Comparison of ENCODE assay signal across 10 mouse cellular contexts in the genomic region with DNA sequence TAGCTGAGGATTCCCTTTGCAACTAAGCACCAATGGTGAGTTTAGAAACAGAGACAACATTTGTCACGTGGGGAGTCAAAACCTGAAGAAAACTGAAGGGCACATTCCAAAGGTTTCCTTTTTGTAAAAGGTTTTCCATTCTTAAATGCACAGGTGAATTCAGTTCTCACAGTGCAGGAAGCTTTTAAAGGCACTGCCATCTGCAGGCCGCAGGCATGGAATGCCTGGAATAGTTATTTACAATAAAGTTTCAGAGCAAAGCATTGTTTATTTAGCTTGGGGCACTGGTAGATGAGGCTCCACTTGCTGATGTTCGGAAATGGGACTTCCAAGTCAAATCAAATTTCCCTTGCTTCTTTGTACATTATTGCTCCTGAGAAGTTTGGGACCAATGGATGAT. TPM values are rescaled to one million over a fixed set of nuclear protein-coding genes. Genes with fewer than 3 reads are reported as not detected.
DNase-seq lines count a peak whose midpoint lies in the region; ATAC-seq and TF ChIP-seq lines count a peak whose summit lies in the region.
"Had no signal": no experiment of that assay in that cellular context is flagged by ENCODE, and none has a peak within 500 bp of the region (broad histone marks: within the 10 kb centered on the region; RNA-seq: fewer than 3 reads in every experiment).

No protein-coding gene starts in this region.

- TF ChIP-seq EP300 in heart, postnatal 0 days (IDR thresholded peaks at IDR 0.05; ENCODE audit: low read depth): no peak

- no peaks in the 10 kb centered on the region for H3K36me3 ChIP-seq in heart, postnatal 0 days (replicated peaks; ENCODE audit: control insufficient read depth, insufficient read depth, low read length)
- no peaks in the 10 kb centered on the region for H3K36me3 ChIP-seq in embryonic facial prominence, embryonic 14.5 days (ENCODE audit: control insufficient read depth, insufficient read depth, low read length)
- no peaks in the 10 kb centered on the region for H3K36me3 ChIP-seq in kidney, postnatal 0 days (ENCODE audit: insufficient read depth, low read length)
- H3K36me3 ChIP-seq in midbrain, embryonic 16.5 days (ENCODE audit: control insufficient read depth, insufficient read depth, low read length): no peaks in the 10 kb centered on the region

- no peak overlapping the region for H3K9ac ChIP-seq in heart, postnatal 0 days (replicated peaks; ENCODE audit: low read depth, low read length)
- H3K9ac ChIP-seq in embryonic facial prominence, embryonic 14.5 days (ENCODE audit: low read depth, low read length): 0 out of 2 replicates have a peak overlapping the region, but pooled peaks have one; percentile 85
- H3K9ac ChIP-seq in kidney, postnatal 0 days (ENCODE audit: low read depth, low read length): no peak overlapping the region
- H3K9ac ChIP-seq in midbrain, embryonic 16.5 days (ENCODE audit: low read depth, low read length): no peak overlapping the region

- H3K27me3 ChIP-seq in heart, postnatal 0 days (ENCODE audit: control insufficient read depth, insufficient read depth, low read length): no peaks in the 10 kb centered on the region
- H3K27me3 ChIP-seq in embryonic facial prominence, embryonic 14.5 days (replicated peaks; ENCODE audit: control insufficient read depth, insufficient read depth, low read length): no peaks in the 10 kb centered on the region
- H3K27me3 ChIP-seq in kidney, postnatal 0 days (ENCODE audit: insufficient read depth, low read length): no peaks in the 10 kb centered on the region
- H3K27me3 ChIP-seq in midbrain, embryonic 16.5 days (ENCODE audit: control insufficient read depth, insufficient read depth, low read depth, low read length): no peaks in the 10 kb centered on the region

- H3K9me3 ChIP-seq in heart, postnatal 0 days (replicated peaks; ENCODE audit: control insufficient read depth, low read length): no peaks in the 10 kb centered on the region
- no peaks in the 10 kb centered on the region for H3K9me3 ChIP-seq in embryonic facial prominence, embryonic 14.5 days (ENCODE audit: control insufficient read depth, low read length)
- no peaks in the 10 kb centered on the region for H3K9me3 ChIP-seq in kidney, postnatal 0 days (replicated peaks; ENCODE audit: low read length)
- no peaks in the 10 kb centered on the region for H3K9me3 ChIP-seq in midbrain, embryonic 16.5 days (replicated peaks; ENCODE audit: control insufficient read depth, low read length, poor library complexity, severe bottlenecking)

- no peak overlapping the region for H3K4me2 ChIP-seq in heart, postnatal 0 days (ENCODE audit: low read depth, low read length)
- peak overlapping the region; percentile 87; the same call in 1 of the 2 replicates for H3K4me2 ChIP-seq in embryonic facial prominence, embryonic 14.5 days (ENCODE audit: low read depth, low read length)
- peak overlapping the region; percentile 76; the same call in 1 of the 2 replicates for H3K4me2 ChIP-seq in kidney, postnatal 0 days (ENCODE audit: low read length)
- peak overlapping the region; percentile 97 for H3K4me2 ChIP-seq in midbrain, embryonic 16.5 days (ENCODE audit: low read length)

- ATAC-seq in heart, postnatal 0 days (ENCODE audit: insufficient read depth, low read depth): no peak
- no peak for ATAC-seq in embryonic facial prominence, embryonic 14.5 days (ENCODE audit: low read depth)
- no peak for ATAC-seq in kidney, postnatal 0 days (replicated peaks; ENCODE audit: low FRiP score, low read depth)
- ATAC-seq in midbrain, embryonic 16.5 days: no peak
- no peak for ATAC-seq in monocyte, adult 5-6 weeks (replicated peaks; ENCODE audit: insufficient number of reproducible peaks, low FRiP score, low TSS enrichment, poor library complexity, severe bottlenecking)

- peak; percentile 41 for TF ChIP-seq CTCF in heart, postnatal 0 days (IDR thresholded peaks at IDR 0.05; ENCODE audit: low read depth)
- peak; percentile 60 for TF ChIP-seq CTCF in kidney, postnatal 0 days (IDR thresholded peaks at IDR 0.05; ENCODE audit: low read depth)

- no peak overlapping the region for H3K4me3 ChIP-seq in heart, postnatal 0 days (ENCODE audit: low read depth, low read length)
- H3K4me3 ChIP-seq in embryonic facial prominence, embryonic 14.5 days (ENCODE audit: low read depth, low read length): no peak overlapping the region
- H3K4me3 ChIP-seq in kidney, postnatal 0 days (replicated peaks; ENCODE audit: low read depth, low read length): no peak overlapping the region
- peak overlapping the region; percentile 96 for H3K4me3 ChIP-seq in midbrain, embryonic 16.5 days (ENCODE audit: low read depth, low read length)

- no peak for DNase-seq in heart, postnatal 0 days (ENCODE audit: low spot score)
- no peak for DNase-seq in heart, postnatal 36 days
- DNase-seq in embryonic facial prominence, embryonic 14.5 days (ENCODE audit: low spot score): peak; percentile 30
- peak; percentile 43 for DNase-seq in kidney, postnatal 0 days (ENCODE audit: low spot score)
- DNase-seq in frontal cortex, postnatal 36 days (ENCODE audit: low spot score in 2 of 2): no peak
- DNase-seq in embryo, embryonic 10 days (ENCODE audit: low spot score): no peak

- WGBS in heart, postnatal 0 days: 47% methylated on average over 3 of the region's 3 CpGs
- 42% methylated on average over 3 of the region's 3 CpGs for WGBS in embryonic facial prominence, embryonic 14.5 days
- 37% methylated on average over 3 of the region's 3 CpGs for WGBS in kidney, postnatal 0 days
- 40% methylated on average over 3 of the region's 3 CpGs for whole genome bisulfite sequencing in midbrain, embryonic 16.5 days

- no peak overlapping the region for H3K27ac ChIP-seq in heart, postnatal 0 days (ENCODE audit: low read depth)
- H3K27ac ChIP-seq in embryonic facial prominence, embryonic 14.5 days (replicated peaks; ENCODE audit: low read depth, low read length): no peak overlapping the region
- no peak overlapping the region for H3K27ac ChIP-seq in kidney, postnatal 0 days
- no peak overlapping the region for H3K27ac ChIP-seq in midbrain, embryonic 16.5 days (ENCODE audit: low read length)

- H3K4me1 ChIP-seq in heart, postnatal 0 days (ENCODE audit: control insufficient read depth, insufficient read depth): peaks cover 7% of the 10 kb centered on the region; the same call in 1 of the 2 replicates
- H3K4me1 ChIP-seq in embryonic facial prominence, embryonic 14.5 days (ENCODE audit: control insufficient read depth, insufficient read depth, low read length): peaks cover 17% of the 10 kb centered on the region
- 0 out of 2 replicates have a peak, but pooled peaks cover 8% of the 10 kb centered on the region for H3K4me1 ChIP-seq in kidney, postnatal 0 days (replicated peaks; ENCODE audit: insufficient read depth, low read length)
- peaks cover 44% of the 10 kb centered on the region for H3K4me1 ChIP-seq in midbrain, embryonic 16.5 days (ENCODE audit: control insufficient read depth, insufficient read depth, low read length)

- intact Hi-C loops in heart, postnatal 36 days (cut with DNase I): loop anchor here (2.0 to 10.0 kb wide), 3 partner anchors 72 to 198 kb away; a partner anchor contains a TSS

RNA-seq across cellular contexts. Expression of a gene that starts 2.1 kb away (rescaled TPM):
- 20.0 and 30.7 TPM in 2 replicates for total RNA-seq in heart, postnatal 0 days (2014; rRNA removed; ENCODE audit: low replicate concordance)
- polyA plus RNA-seq in heart, postnatal 0 days (2015; fragmentation: Nextera tagmentation; extraction: Ambion mirVana): 20.6 and 20.8 TPM in 2 replicates
- total RNA-seq in heart, postnatal 36 days (2021): 10 to 100 TPM; 17.7 to 18.3 TPM
- 48.7 and 53.2 TPM in 2 replicates for polyA plus RNA-seq in embryonic facial prominence, embryonic 14.5 days (2014; fragmentation: Nextera tagmentation; extraction: Ambion mirVana)
- 35.6 and 38.6 TPM in 2 replicates for polyA plus RNA-seq in kidney, postnatal 0 days (2015; fragmentation: Nextera tagmentation; extraction: Ambion mirVana)
- 105 and 129 TPM in 2 replicates for polyA plus RNA-seq in midbrain, embryonic 16.5 days (2015; fragmentation: Nextera tagmentation; extraction: Ambion mirVana)
- 25.0 to 47.8 TPM (median 37.3 TPM) in 3 replicates for total RNA-seq in monocyte, adult 5-6 weeks (2017)

RNA-seq across cellular contexts. Expression of a gene that starts 22.9 kb away (rescaled TPM):
- 12.1 and 12.9 TPM in 2 replicates for total RNA-seq in heart, postnatal 0 days (2014; rRNA removed; ENCODE audit: low replicate concordance)
- polyA plus RNA-seq in heart, postnatal 0 days (2015; fragmentation: Nextera tagmentation; extraction: Ambion mirVana): 5.1 and 6.7 TPM in 2 replicates
- total RNA-seq in heart, postnatal 36 days (2021): 1 to 10 TPM; 1.7 to 3.2 TPM
- polyA plus RNA-seq in embryonic facial prominence, embryonic 14.5 days (2014; fragmentation: Nextera tagmentation; extraction: Ambion mirVana): 4.2 and 6.4 TPM in 2 replicates
- 13.5 and 16.7 TPM in 2 replicates for polyA plus RNA-seq in kidney, postnatal 0 days (2015; fragmentation: Nextera tagmentation; extraction: Ambion mirVana)
- 6.0 TPM in 2 replicates for polyA plus RNA-seq in midbrain, embryonic 16.5 days (2015; fragmentation: Nextera tagmentation; extraction: Ambion mirVana)
- 17.7 to 21.3 TPM (median 20.5 TPM) in 3 replicates for total RNA-seq in monocyte, adult 5-6 weeks (2017)

RNA-seq across cellular contexts. Expression of a gene that starts 58.0 kb away (rescaled TPM):
- total RNA-seq in heart, postnatal 0 days (2014; rRNA removed; ENCODE audit: low replicate concordance): not detected in 2 replicates
- not detected in 2 replicates for polyA plus RNA-seq in heart, postnatal 0 days (2015; fragmentation: Nextera tagmentation; extraction: Ambion mirVana)
- total RNA-seq in heart, postnatal 36 days (2021): not detected
- not detected in 2 replicates for polyA plus RNA-seq in embryonic facial prominence, embryonic 14.5 days (2014; fragmentation: Nextera tagmentation; extraction: Ambion mirVana)
- not detected in 2 replicates for polyA plus RNA-seq in kidney, postnatal 0 days (2015; fragmentation: Nextera tagmentation; extraction: Ambion mirVana)
- polyA plus RNA-seq in midbrain, embryonic 16.5 days (2015; fragmentation: Nextera tagmentation; extraction: Ambion mirVana): not detected in 2 replicates
- not detected in 3 replicates for total RNA-seq in monocyte, adult 5-6 weeks (2017)
- total RNA-seq: left cerebral cortex, postnatal 14 days had no signal
- polyA plus RNA-seq: embryonic facial prominence, embryonic 11.5 days had no signal

Comparison
In these comparisons a context has a peak if more than half of its experiments do, and no peak if none do; other contexts are left out.
1. DNase-seq: peak in embryonic facial prominence, embryonic 14.5 days (single experiment) and kidney, postnatal 0 days (single experiment); none in heart, postnatal 0 days (single experiment), heart, postnatal 36 days (0 of 2), frontal cortex, postnatal 36 days (0 of 2) and embryo, embryonic 10 days (single experiment).